Mouse (Mus musculus) heart, postnatal 0 days (tissue): ENCODE results near the gene Hcar2. TPM values are rescaled to one million over a fixed set of nuclear protein-coding genes. Genes with fewer than 3 reads are reported as not detected.

Experiments used
- ATAC-seq: fragments of 200-750 bp; cut with Nextera tagmentation; 2 replicates; pipeline ENCODE4 v1.8.0; 2017; ENCODE audit warnings: low read depth, moderate number of reproducible peaks, moderate library complexity; ENCODE audit not compliant: insufficient read depth
- DNase-seq: peaks from one replicate; pipeline ENCODE4 v3.0.0-alpha.2; 2016; ENCODE audit warnings: low spot score
- H3K27ac ChIP-seq: fragments of 300-500 bp; sonication (generic); 2 replicates; pipeline ENCODE4 v1.5.1; 2014; ENCODE audit warnings: low read depth, mild to moderate bottlenecking
- H3K27me3 ChIP-seq: fragments of 300-500 bp; sonication (generic); 2 replicates; pipeline ENCODE4 v1.6.1; 2014; ENCODE audit warnings: low read length, mixed read lengths; ENCODE audit not compliant: control insufficient read depth, insufficient read depth
- H3K36me3 ChIP-seq: fragments of 300-500 bp; sonication (generic); replicated peaks from 2 replicates; pipeline ENCODE4 v1.6.1; 2014; ENCODE audit warnings: low read length, mixed read lengths; ENCODE audit not compliant: control insufficient read depth, insufficient read depth
- H3K4me1 ChIP-seq: fragments of 300-500 bp; sonication (generic); 2 replicates; pipeline ENCODE4 v1.6.1; 2014; ENCODE audit warnings: antibody characterized with exemption; ENCODE audit not compliant: control insufficient read depth, insufficient read depth
- H3K4me2 ChIP-seq: fragments of 300-500 bp; sonication (generic); 2 replicates; pipeline ENCODE4 v1.6.1; 2014; ENCODE audit warnings: low read depth, mild to moderate bottlenecking, low read length, moderate library complexity
- H3K4me3 ChIP-seq: fragments of 300-500 bp; sonication (generic); 2 replicates; pipeline ENCODE4 v1.5.1; 2014; ENCODE audit warnings: low read depth, low read length
- H3K9ac ChIP-seq: fragments of 300-500 bp; sonication (generic); replicated peaks from 2 replicates; pipeline ENCODE4 v1.6.1; 2014; ENCODE audit warnings: low read depth, low read length, mixed read lengths
- H3K9me3 ChIP-seq: fragments of 300-500 bp; sonication (generic); replicated peaks from 2 replicates; pipeline ENCODE4 v1.6.1; 2016; ENCODE audit warnings: low read length; ENCODE audit not compliant: control insufficient read depth
- CTCF ChIP-seq: IDR thresholded peaks from 2 replicates; pipeline ENCODE4 v1.5.1; 2016; ENCODE audit warnings: antibody characterized with exemption, control low read depth, low read depth
- EP300 ChIP-seq: IDR thresholded peaks from 2 replicates; pipeline ENCODE4 v1.6.1; 2016; ENCODE audit warnings: antibody characterized with exemption, low read depth
- WGBS: fragments of 180-500 bp; shearing (Covaris S2); extraction: QIAGEN DNeasy Blood & Tissue Kit; methylation state at CpG from one replicate; pipeline ENCODE4 v1.1.7; 2014; 5-methylcytosine and 5-hydroxymethylcytosine counted together
- polyA plus RNA-seq: library from polyadenylated mRNA; unstranded; fragments of >200 nt; fragmentation: Nextera tagmentation; extraction: Ambion mirVana; gene quantifications from 2 replicates; pipeline ENCODE4 v1.2.1, GENCODE M21; 2015
- total RNA-seq: library from RNA; depleted of rRNA; stranded (reverse); fragments of >200 nt; gene quantifications from 2 replicates; pipeline ENCODE4 v1.2.3, GENCODE M21; 2014; ENCODE audit warnings: low replicate concordance

The Hcar2 gene
- total and polyA plus RNA-seq, 2 experiments from 2014 or later: not detected

GRCm38 (mm10) chr5:123904059-123904672 lies 38.9 kb upstream of the Hcar2 start:
- Histone ChIP-seq H3K4me2 (no peak overlapping the region), H3K9ac (no peak overlapping the region), H3K4me3 (no peak overlapping the region), H3K27me3 (no peaks in the 10 kb centered on the region), H3K4me1 (peaks cover 8% of the 10 kb centered on the region; the same call in 1 of the 2 replicates), H3K9me3 (no peaks in the 10 kb centered on the region), H3K27ac (no peak overlapping the region), H3K36me3 (peaks cover 9% of the 10 kb centered on the region)
- DNase-seq (no peak), ATAC-seq (no peak)
- TF ChIP-seq CTCF: no peak
- TF ChIP-seq EP300: no peak
- 66% methylated on average over 11 of the region's 11 CpGs for WGBS

- no peaks in the 10 kb centered on the region for H3K4me1 ChIP-seq
- no peaks in the 10 kb centered on the region for H3K9me3 ChIP-seq
- TF ChIP-seq EP300 (no peak), CTCF (no peak)
- no peak overlapping the region for H3K27ac ChIP-seq
- ATAC-seq (no peak), DNase-seq (no peak)
- no peak overlapping the region for H3K4me3 ChIP-seq
- H3K27me3 ChIP-seq: no peaks in the 10 kb centered on the region
- 77% methylated on average over 13 of the region's 13 CpGs for WGBS
- no peak overlapping the region for H3K9ac ChIP-seq
- H3K4me2 ChIP-seq: no peak overlapping the region
- no peaks in the 10 kb centered on the region for H3K36me3 ChIP-seq
These were observed 32.1 kb upstream of the Hcar2 start for GRCm38 (mm10) chr5:123897352-123897751.

- ATAC-seq (no peak), DNase-seq (no peak)
- Histone ChIP-seq H3K36me3 (no peaks in the 10 kb centered on the region), H3K4me2 (no peak overlapping the region), H3K4me3 (no peak overlapping the region), H3K9ac (no peak overlapping the region), H3K27me3 (no peaks in the 10 kb centered on the region), H3K4me1 (no peaks in the 10 kb centered on the region), H3K27ac (no peak overlapping the region), H3K9me3 (no peaks in the 10 kb centered on the region)
- WGBS: 74% methylated on average over 11 of the region's 11 CpGs
- TF ChIP-seq EP300: no peak
- TF ChIP-seq CTCF: no peak
These were observed 31.1 kb upstream of the Hcar2 start for GRCm38 (mm10) chr5:123896395-123896794.

- no peak overlapping the region for H3K4me3 ChIP-seq
- 72% methylated on average over 5 of the region's 5 CpGs for WGBS
- no peak for DNase-seq
- no peak for ATAC-seq
- no peaks in the 10 kb centered on the region for H3K27me3 ChIP-seq
- no peak overlapping the region for H3K27ac ChIP-seq
- no peak overlapping the region for H3K4me2 ChIP-seq
- no peaks in the 10 kb centered on the region for H3K36me3 ChIP-seq
- no peak for TF ChIP-seq EP300
- no peak for TF ChIP-seq CTCF
- H3K4me1 ChIP-seq: no peaks in the 10 kb centered on the region
- no peaks in the 10 kb centered on the region for H3K9me3 ChIP-seq
- H3K9ac ChIP-seq: no peak overlapping the region
These were observed 28.2 kb upstream of the Hcar2 start for GRCm38 (mm10) chr5:123893520-123893919.

GRCm38 (mm10) chr5:123891669-123892068 lies 26.4 kb upstream of the Hcar2 start:
- ATAC-seq (no peak), DNase-seq (peak; percentile 66)
- no peak overlapping the region for H3K4me3 ChIP-seq
- H3K27me3 ChIP-seq: no peaks in the 10 kb centered on the region
- WGBS: 37% methylated on average over 6 of the region's 6 CpGs
- TF ChIP-seq CTCF (no peak), EP300 (no peak)
- 0 out of 2 replicates have a peak overlapping the region, but pooled peaks have one; percentile 7 for H3K4me2 ChIP-seq
- H3K9ac ChIP-seq: no peak overlapping the region
- H3K9me3 ChIP-seq: no peaks in the 10 kb centered on the region
- no peak overlapping the region for H3K27ac ChIP-seq
- H3K36me3 ChIP-seq: no peaks in the 10 kb centered on the region
- no peaks in the 10 kb centered on the region for H3K4me1 ChIP-seq

GRCm38 (mm10) chr5:123890987-123891386 lies 25.7 kb upstream of the Hcar2 start:
- no peak overlapping the region for H3K9ac ChIP-seq
- no peak for TF ChIP-seq EP300
- TF ChIP-seq CTCF: no peak

More at GRCm38 (mm10) chr5:123890987-123891386, 25.7 kb upstream of the Hcar2 start:
- H3K4me2 ChIP-seq: no peak overlapping the region
- ATAC-seq: no peak
- no peak for DNase-seq
- WGBS: 64% methylated on average over 5 of the region's 5 CpGs
- H3K9me3 ChIP-seq: no peaks in the 10 kb centered on the region
- H3K27me3 ChIP-seq: no peaks in the 10 kb centered on the region
- H3K4me3 ChIP-seq: no peak overlapping the region
- no peak overlapping the region for H3K27ac ChIP-seq
- no peaks in the 10 kb centered on the region for H3K4me1 ChIP-seq
- H3K36me3 ChIP-seq: no peaks in the 10 kb centered on the region
